Mouse (Mus musculus): ENCODE results near the gene Ifnk.

DNA sequence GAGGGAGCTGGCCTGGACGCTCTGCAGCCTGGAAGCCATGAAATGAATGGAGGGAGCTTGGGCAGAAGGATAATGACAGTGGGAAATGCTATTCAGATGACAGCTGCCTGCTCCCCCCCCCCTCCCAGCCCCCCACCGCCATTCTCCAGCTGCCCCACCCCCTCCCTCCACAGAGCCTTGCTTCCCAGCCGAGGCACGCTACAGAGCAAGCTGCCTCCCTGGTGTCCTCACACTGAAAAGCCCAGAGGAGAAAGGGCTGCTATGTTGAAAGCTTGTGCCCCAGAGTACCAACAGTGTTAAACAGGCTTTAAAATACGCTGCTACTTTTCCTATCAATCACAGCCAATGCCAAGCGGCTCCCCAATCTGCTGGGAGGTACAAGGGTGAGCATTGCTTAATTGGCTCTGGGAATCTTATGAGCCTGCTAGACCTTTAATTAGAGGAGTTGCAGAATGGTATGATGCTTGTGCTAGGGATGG, 26.5 kb upstream of the Ifnk start:
- TF ChIP-seq CTCF (IDR thresholded peaks at IDR 0.05; ENCODE audit: control insufficient read depth, insufficient read depth, insufficient read length) = no peak
- no peak for TF ChIP-seq MAX (IDR thresholded peaks at IDR 0.05)
